Mouse (Mus musculus) embryonic facial prominence, embryonic 13.5 days (tissue): ENCODE measurements around the gene Hist1h3a. TPM values are rescaled to one million over a fixed set of nuclear protein-coding genes. Genes with fewer than 3 reads are reported as not detected.

Source experiments
- ATAC-seq: fragments of 200-750 bp; cut with Nextera tagmentation; 2 replicates; pipeline ENCODE4 v1.8.0; 2017; ENCODE audit warnings: low read depth; ENCODE audit not compliant: insufficient number of reproducible peaks, insufficient read depth, low FRiP score, low TSS enrichment
- H3K27ac ChIP-seq: fragments of 300-500 bp; sonication (generic); 2 replicates; pipeline ENCODE4 v1.5.1; 2015; ENCODE audit warnings: moderate library complexity, mild to moderate bottlenecking, inconsistent platforms
- H3K27me3 ChIP-seq: fragments of 300-500 bp; sonication (generic); 2 replicates; pipeline ENCODE4 v1.6.1; 2015; ENCODE audit warnings: mild to moderate bottlenecking, inconsistent platforms
- H3K36me3 ChIP-seq: fragments of 300-500 bp; sonication (generic); 2 replicates; pipeline ENCODE4 v1.6.1; 2015; ENCODE audit warnings: mild to moderate bottlenecking, inconsistent platforms
- H3K4me1 ChIP-seq: fragments of 300-500 bp; sonication (generic); 2 replicates; pipeline ENCODE4 v1.6.1; 2015; ENCODE audit warnings: inconsistent platforms
- H3K4me2 ChIP-seq: fragments of 300-500 bp; sonication (generic); 2 replicates; pipeline ENCODE4 v1.6.1; 2015; ENCODE audit warnings: moderate library complexity, mild to moderate bottlenecking, inconsistent platforms
- H3K4me3 ChIP-seq: fragments of 300-500 bp; sonication (generic); 2 replicates; pipeline ENCODE4 v1.5.1; 2015; ENCODE audit warnings: mild to moderate bottlenecking, inconsistent platforms
- H3K9ac ChIP-seq: fragments of 300-500 bp; sonication (generic); 2 replicates; pipeline ENCODE4 v1.6.1; 2015; ENCODE audit warnings: mild to moderate bottlenecking, inconsistent platforms
- H3K9me3 ChIP-seq: fragments of 300-500 bp; sonication (generic); 2 replicates; pipeline ENCODE4 v1.6.1; 2016; ENCODE audit warnings: inconsistent platforms
- WGBS: fragments of 180-500 bp; shearing (Covaris S2); methylation state at CpG from one replicate; pipeline ENCODE4 v1.1.7; 2015; ENCODE audit warnings: mixed read lengths; 5-methylcytosine and 5-hydroxymethylcytosine counted together
- polyA plus RNA-seq: library from polyadenylated mRNA; unstranded; fragments of >200 nt; fragmentation: Nextera tagmentation; extraction: Ambion mirVana; gene quantifications from 2 replicates; pipeline ENCODE4 v1.2.1, GENCODE M21; 2015

Hist1h3a gene
- polyA plus RNA-seq, 1 experiment from 2014 or later: 8.6 TPM

DNA sequence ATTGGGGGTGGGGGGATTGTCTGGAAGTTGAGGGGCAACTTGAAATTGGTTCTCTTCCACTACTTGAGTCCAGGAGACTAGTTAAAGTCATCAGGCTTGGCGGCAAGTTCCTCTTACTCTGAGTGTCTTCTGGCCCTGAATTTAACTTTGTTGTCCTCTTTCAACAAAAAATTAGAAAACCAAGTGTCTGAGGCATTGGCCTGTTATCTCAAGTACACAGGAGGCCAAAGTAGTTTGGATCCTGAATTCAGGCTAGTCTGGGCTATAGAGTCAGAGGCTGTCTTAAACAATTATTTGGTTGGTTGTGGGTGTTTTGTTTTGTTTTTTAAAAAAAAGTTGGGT is 3.0 kb upstream of the Hist1h3a start:
- H3K4me2 ChIP-seq: peak overlapping the region; percentile 92; the same call in 1 of the 2 replicates
- H3K27ac ChIP-seq: 0 out of 2 replicates have a peak overlapping the region, but pooled peaks have one; percentile 5
- H3K27me3 ChIP-seq: no peaks in the 10 kb centered on the region
- H3K36me3 ChIP-seq: no peaks in the 10 kb centered on the region
- H3K4me3 ChIP-seq: no peak overlapping the region
- H3K9ac ChIP-seq: no peak overlapping the region
- 70% methylated on average over 1 of the region's 1 CpGs for WGBS
- peaks cover 13% of the 10 kb centered on the region for H3K4me1 ChIP-seq
- ATAC-seq: no peak
- no peaks in the 10 kb centered on the region for H3K9me3 ChIP-seq

DNA sequence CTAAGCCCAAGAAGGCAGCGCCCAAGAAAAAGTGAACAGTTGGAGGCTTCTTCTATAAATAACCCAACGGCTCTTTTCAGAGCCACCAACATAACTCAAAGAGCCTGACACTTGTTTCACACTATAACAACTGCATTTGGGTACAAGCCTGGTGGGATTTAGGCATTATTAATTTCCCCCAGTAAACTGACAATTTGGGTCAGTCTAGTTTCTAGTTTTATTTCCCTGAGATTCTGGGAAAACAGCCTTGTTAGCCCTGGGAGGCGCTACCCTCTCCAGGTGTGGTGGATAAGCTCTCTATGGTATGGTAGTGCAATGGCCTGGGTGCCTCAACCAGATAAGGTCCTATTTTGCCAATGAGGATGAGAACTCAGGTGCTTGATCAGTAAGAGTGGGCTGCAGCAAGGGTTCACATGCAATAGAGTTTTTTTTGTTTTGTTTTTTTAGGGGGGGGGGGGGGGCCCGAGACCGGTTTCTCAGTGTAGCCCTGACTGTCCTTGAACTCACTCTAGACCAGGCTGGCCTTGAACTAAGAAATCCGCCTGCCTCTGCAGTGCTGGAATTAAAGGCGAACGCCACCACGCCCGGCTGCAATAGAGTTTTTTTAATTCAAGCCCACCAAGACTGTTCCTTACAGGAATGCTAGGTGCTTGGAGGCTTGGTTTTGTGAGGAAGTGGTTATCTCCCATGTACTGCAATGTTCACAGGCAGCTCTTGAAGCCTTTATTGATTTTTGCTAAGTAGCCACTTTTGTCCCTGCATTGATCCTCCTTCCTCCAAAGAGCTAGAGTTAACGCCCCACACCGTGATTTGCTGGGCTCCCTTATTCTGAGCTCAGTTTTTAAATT is 2.4 kb upstream of the Hist1h3a start:
- Histone ChIP-seq H3K9ac (peak overlapping the region; percentile 84), H3K4me2 (peak overlapping the region; percentile 92), H3K27me3 (no peaks in the 10 kb centered on the region), H3K4me1 (peaks cover 17% of the 10 kb centered on the region), H3K9me3 (no peaks in the 10 kb centered on the region), H3K27ac (peak overlapping the region; percentile 95), H3K4me3 (peak overlapping the region; percentile 59), H3K36me3 (no peaks in the 10 kb centered on the region)
- 31% methylated on average over 12 of the region's 12 CpGs for WGBS
- no peak for ATAC-seq

DNA sequence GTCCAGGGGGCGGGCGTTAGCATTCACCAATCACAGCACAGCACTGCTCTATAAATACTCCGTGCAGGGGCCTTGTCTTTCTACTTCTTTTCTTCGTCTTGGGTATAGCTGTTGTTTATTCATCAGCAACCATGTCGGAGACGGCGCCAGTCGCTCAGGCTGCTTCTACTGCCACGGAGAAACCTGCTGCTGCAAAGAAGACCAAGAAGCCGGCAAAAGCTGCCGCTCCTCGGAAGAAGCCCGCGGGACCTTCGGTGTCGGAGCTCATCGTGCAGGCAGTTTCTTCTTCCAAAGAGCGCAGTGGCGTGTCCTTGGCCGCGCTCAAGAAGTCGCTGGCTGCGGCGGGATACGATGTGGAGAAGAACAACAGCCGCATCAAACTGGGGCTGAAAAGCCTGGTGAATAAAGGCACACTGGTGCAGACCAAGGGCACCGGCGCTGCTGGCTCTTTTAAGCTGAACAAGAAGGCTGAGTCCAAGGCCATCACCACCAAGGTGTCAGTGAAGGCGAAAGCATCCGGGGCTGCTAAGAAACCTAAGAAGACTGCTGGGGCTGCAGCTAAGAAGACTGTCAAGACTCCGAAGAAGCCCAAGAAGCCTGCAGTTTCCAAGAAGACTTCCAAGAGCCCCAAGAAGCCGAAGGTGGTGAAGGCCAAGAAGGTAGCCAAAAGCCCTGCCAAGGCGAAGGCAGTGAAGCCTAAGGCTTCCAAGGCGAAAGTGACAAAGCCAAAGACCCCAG is 1.6 kb upstream of the Hist1h3a start, which contains the start of gene Hist1h1a:
Gene Hist1h1a (plus strand): TSS at position 81 of the 738 bp plus-strand sequence.
- peak within 1 kb of the TSS; percentile 92 for H3K4me2 ChIP-seq
- peak within 1 kb of the TSS; percentile 59 for H3K4me3 ChIP-seq
- no peaks in the 10 kb centered on the region for H3K27me3 ChIP-seq
- no peaks in the 10 kb centered on the region for H3K9me3 ChIP-seq
- H3K36me3 ChIP-seq: no peaks in the 10 kb centered on the region
- peak; percentile 80 for ATAC-seq
- H3K27ac ChIP-seq: peak within 1 kb of the TSS; percentile 95
- peak within 1 kb of the TSS; percentile 84 for H3K9ac ChIP-seq
- peaks cover 17% of the 10 kb centered on the region for H3K4me1 ChIP-seq
- WGBS: 3% methylated on average over 34 of the region's 34 CpGs

DNA sequence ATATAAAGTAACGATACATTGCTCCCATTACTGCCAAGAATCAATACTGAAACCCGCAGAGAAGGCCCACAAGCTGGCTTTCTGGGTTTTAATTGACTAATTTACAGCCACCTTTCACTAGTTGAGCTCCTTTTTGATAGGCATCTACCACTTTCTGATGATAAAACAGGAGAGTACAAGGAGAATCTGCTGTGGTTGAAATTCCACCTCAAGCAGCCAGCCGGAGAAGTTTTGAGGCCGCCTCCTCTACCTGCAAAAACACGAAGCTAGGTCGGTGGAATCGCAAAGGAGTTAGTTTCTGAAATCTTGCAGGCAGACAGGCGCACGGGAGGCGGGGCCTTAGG is 1.0 kb upstream of the Hist1h3a start:
- Histone ChIP-seq H3K9me3 (no peaks in the 10 kb centered on the region), H3K4me3 (peak overlapping the region; percentile 59), H3K27me3 (no peaks in the 10 kb centered on the region), H3K27ac (peak overlapping the region; percentile 95), H3K4me2 (peak overlapping the region; percentile 92), H3K9ac (peak overlapping the region; percentile 61), H3K36me3 (no peaks in the 10 kb centered on the region), H3K4me1 (peaks cover 17% of the 10 kb centered on the region)
- ATAC-seq: no peak
- 1% methylated on average over 10 of the region's 10 CpGs for WGBS

DNA sequence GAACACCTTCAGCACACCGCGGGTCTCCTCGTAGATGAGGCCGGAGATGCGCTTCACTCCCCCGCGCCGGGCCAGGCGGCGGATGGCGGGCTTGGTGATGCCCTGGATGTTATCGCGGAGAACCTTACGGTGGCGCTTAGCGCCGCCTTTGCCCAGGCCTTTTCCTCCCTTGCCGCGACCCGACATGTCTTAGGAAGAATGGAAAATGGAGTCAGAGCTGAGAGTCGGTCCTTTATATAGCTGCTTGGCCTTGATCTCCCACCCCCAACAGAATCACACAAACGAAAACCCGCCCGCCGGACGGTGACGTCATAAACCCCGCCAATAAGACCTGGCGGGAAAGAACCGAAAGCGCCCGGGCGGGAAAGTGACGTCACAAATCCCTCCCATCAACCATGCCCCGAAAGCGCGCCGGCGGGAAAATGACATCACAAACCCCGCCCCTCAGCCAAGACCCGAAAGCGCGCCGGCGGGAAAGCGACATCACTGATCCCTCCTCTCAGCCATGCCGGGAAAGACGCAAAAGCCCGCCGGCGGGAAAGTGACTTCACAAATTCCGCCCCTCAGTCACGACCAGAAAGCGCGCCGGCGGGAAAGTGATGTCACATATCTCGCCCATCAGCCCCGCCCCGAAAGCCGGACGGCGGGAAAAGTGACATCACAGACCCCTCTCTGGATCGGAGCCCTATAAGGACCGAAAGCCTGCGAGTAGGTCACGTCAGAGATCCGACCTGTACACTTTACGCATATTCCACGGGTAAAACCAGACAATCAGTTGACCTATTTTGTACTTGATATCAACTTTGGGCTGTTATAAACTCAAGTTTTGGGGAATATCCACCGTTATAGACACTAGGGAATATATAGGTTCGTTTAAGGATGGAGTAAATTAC is 968 bp downstream of the Hist1h3a start, which contains the start of gene Hist1h4a:
Gene Hist1h4a (minus strand): TSS at position 259 of the 893 bp plus-strand sequence.
- Histone ChIP-seq H3K9ac (peak within 1 kb of the TSS; percentile 72), H3K27ac (peak within 1 kb of the TSS; percentile 95), H3K27me3 (no peaks in the 10 kb centered on the region), H3K4me3 (peak within 1 kb of the TSS; percentile 59), H3K9me3 (no peaks in the 10 kb centered on the region), H3K4me1 (peaks cover 21% of the 10 kb centered on the region), H3K36me3 (no peaks in the 10 kb centered on the region), H3K4me2 (peak within 1 kb of the TSS; percentile 92)
- ATAC-seq: peak; percentile 70
- WGBS: under 1% methylated on average over 65 of the region's 72 CpGs

DNA sequence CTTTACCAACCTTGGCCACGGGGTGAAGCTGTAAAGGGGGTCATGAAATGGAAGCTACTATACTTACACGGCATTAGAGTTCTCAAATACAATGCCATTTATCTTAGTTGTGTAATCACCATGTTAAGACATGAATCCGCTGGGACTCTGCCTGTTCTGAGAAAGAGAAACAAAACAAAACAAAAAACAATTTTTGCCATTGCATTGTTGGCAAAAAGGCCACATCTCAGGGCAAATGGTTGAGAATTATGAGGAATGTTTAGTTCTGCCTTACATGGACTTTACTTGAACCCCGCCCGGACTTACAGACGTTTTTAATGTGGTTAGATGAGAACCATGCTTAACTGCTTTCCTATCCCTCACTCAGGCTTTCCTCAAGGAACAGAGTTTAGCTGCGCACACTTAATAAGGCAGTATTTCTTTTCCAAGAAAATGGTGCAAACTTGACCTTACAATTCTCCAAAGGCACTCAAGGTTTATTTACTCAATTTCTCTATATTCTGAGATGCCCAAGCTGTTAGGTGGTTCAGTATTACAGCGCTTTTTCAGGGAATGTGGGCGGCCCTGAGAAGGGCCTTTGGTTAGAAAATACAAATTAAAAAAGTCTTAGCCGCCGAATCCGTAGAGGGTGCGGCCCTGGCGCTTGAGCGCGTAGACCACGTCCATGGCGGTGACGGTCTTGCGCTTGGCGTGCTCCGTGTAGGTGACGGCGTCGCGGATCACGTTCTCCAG is 1.8 kb downstream of the Hist1h3a start:
- H3K27me3 ChIP-seq: no peaks in the 10 kb centered on the region
- under 1% methylated on average over 24 of the region's 27 CpGs for WGBS
- peak overlapping the region; percentile 59 for H3K4me3 ChIP-seq
- H3K9ac ChIP-seq: peak overlapping the region; percentile 72
- no peak for ATAC-seq
- peak overlapping the region; percentile 95 for H3K27ac ChIP-seq
- H3K4me2 ChIP-seq: peak overlapping the region; percentile 92
- H3K36me3 ChIP-seq: no peaks in the 10 kb centered on the region
- no peaks in the 10 kb centered on the region for H3K9me3 ChIP-seq
- H3K4me1 ChIP-seq: peaks cover 21% of the 10 kb centered on the region

DNA sequence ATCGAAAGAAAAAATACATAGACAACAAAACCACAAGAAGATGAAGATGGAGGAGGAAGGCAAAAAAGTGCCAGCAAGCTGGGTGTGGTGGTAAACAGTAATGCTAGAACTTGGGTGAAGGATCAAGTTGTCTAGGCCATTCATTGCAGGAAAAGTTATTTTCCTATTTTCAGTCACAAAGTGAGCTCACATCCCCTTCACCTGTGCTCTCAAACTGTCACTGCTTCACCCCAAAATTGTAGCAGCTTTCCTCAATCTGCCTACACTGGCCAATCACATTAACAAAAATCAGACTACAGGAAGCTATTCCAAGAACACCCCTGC is 2.3 kb downstream of the Hist1h3a start:
- H3K4me2 ChIP-seq: peak overlapping the region; percentile 92
- H3K27ac ChIP-seq: peak overlapping the region; percentile 95
- no peaks in the 10 kb centered on the region for H3K9me3 ChIP-seq
- 71% methylated on average over 1 of the region's 1 CpGs for WGBS
- H3K4me3 ChIP-seq: peak overlapping the region; percentile 59
- H3K9ac ChIP-seq: peak overlapping the region; percentile 72
- no peak for ATAC-seq
- peaks cover 21% of the 10 kb centered on the region for H3K4me1 ChIP-seq
- no peaks in the 10 kb centered on the region for H3K27me3 ChIP-seq
- no peaks in the 10 kb centered on the region for H3K36me3 ChIP-seq

DNA sequence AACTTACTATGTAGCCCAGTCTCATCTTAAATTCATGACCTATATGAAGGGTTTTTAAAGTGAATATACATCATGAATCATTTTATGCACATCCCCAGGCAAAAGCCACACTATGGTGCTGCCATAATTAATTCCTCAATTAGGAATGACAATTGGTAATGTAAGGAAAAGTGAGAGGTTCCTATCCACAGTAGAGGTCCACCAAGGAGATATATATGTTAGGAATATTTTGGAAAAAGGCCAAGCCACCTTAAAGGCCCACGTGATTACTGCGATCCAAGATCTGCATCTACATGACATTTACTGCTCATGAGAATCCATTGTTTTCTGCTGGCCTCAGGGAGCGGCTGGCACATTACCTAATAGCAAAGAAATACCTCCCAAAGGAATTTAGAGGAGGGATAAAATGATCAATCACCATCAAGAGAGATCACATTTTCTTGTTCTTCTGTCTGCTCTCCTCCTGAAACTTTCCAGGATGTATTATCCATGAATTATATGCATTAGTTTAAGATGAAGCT is 2.9 kb downstream of the Hist1h3a start:
- Histone ChIP-seq H3K9me3 (no peaks in the 10 kb centered on the region), H3K4me2 (0 out of 2 replicates have a peak overlapping the region, but pooled peaks have one; percentile 92), H3K27me3 (no peaks in the 10 kb centered on the region), H3K36me3 (no peaks in the 10 kb centered on the region), H3K4me3 (no peak overlapping the region), H3K4me1 (peaks cover 18% of the 10 kb centered on the region), H3K9ac (no peak overlapping the region), H3K27ac (no peak overlapping the region)
- no peak for ATAC-seq
- WGBS: 79% methylated on average over 3 of the region's 3 CpGs

DNA sequence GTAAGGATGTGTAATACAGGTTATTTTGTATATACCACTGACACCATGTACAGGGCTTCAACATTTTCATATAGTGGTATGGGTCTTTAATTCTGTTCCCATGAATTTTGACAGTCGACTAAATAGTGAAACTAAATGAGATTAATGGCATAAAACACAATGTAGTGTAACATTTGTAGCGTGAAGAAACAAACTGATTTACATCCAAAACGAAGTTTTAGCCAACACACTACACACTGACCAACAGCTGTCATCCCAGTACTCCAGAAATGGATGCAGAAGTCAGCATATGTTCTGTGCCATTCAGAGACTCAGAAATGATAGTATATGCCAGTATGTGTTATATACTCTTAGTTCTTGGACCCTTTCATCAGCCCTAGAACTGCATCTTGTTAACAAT is 4.3 kb downstream of the Hist1h3a start:
- WGBS: 54% methylated on average over 3 of the region's 3 CpGs
- no peaks in the 10 kb centered on the region for H3K27me3 ChIP-seq
- no peak overlapping the region for H3K4me3 ChIP-seq
- no peaks in the 10 kb centered on the region for H3K36me3 ChIP-seq
- peak overlapping the region; percentile 80 for H3K4me2 ChIP-seq
- H3K9me3 ChIP-seq: no peaks in the 10 kb centered on the region
- no peak for ATAC-seq
- H3K4me1 ChIP-seq: peaks cover 14% of the 10 kb centered on the region
- H3K9ac ChIP-seq: no peak overlapping the region
- H3K27ac ChIP-seq: peak overlapping the region; percentile 94

DNA sequence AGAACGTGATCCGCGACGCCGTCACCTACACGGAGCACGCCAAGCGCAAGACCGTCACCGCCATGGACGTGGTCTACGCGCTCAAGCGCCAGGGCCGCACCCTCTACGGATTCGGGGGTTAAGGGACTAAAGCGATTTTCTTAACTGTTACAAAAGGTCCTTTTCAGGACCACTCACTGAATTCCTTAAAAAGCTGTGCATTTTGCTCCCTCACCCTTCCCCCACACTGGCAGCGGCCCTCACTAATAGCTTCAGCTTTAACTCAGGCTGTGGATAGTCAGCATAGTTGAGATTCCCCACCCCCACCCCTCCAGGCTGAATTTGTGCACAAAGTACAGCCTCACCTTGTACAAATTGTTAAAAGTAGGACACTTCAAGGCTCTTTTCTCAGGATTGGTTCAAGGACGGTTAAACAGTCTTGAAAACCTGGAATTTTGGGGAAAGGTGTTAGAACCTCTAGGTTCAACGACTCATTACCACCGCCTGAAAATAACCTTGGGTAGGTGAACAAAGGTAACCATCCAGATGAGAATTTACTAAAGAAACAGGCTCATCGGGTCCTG is 4.9 kb downstream of the Hist1h3a start:
- no peaks in the 10 kb centered on the region for H3K9me3 ChIP-seq
- H3K4me2 ChIP-seq: peak overlapping the region; percentile 80
- under 1% methylated on average over 16 of the region's 23 CpGs for WGBS
- H3K4me3 ChIP-seq: peak overlapping the region; percentile 46
- no peaks in the 10 kb centered on the region for H3K36me3 ChIP-seq
- peak overlapping the region; percentile 77 for H3K9ac ChIP-seq
- peak overlapping the region; percentile 94 for H3K27ac ChIP-seq
- no peaks in the 10 kb centered on the region for H3K27me3 ChIP-seq
- peaks cover 17% of the 10 kb centered on the region for H3K4me1 ChIP-seq
- no peak; the same call in 1 of the 2 replicates for ATAC-seq
